Mouse (Mus musculus): Measurements from ENCODE around the gene Sccpdh. TPM values are rescaled to one million over a fixed set of nuclear protein-coding genes. Genes with fewer than 3 reads are reported as not detected.
A peak's percentile ranks its signal among the peaks of the same experiment; 100 is the strongest.
"Not testable (repeated sequence)": the region's sequence is repeated elsewhere in the genome, so short reads cannot be mapped to it uniquely, and the experiment has no call there.

The Sccpdh gene
- total RNA-seq, 1 experiment from 2014 or later: 39.8 TPM

DNA sequence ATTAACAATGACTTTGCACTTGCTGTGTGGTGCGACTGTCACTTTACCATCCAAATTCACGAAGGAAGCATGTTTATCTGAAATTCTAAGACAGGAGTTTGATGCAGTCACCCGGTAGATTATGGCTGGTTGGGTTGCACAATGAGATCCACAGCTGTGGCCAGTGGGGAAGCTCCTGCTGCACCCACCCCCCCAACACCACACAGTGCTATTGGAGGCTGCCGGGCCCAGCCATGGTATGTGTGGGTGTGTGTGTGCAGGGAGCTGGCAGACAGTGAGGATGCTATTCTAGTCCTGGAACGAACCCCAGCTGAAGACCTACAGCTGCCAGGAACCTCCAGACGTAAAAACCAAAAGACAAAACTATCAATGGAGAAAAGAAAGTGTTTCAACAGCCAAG, 41.4 kb downstream of the Sccpdh start:
- ATAC-seq (replicated peaks in 1 of 2; ENCODE audit: insufficient read depth in 1 of 2, low FRiP score in 2 of 2, low TSS enrichment in 1 of 2, low read depth in 1 of 2, poor library complexity in 2 of 2, severe bottlenecking in 2 of 2): no peak

DNA sequence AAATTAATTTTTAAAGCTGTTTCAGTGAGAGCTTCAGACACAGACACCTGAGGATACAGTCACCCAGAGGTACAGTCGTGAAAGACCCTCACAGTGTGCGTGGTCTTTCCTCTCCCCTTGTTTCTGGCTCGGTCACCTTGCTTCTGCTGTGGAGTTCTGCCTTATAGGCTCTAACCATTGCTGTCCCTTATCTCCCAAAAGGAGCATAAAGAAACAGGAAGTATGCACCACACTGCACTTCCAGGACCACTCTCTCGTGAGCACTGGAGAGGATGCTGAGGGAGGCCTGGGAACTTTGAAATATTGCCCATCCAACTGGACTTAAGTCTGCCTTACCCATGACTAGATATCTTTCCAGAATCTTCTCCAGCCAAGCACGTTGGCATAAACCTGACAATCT, 42.7 kb downstream of the Sccpdh start:
- ATAC-seq (replicated peaks in 1 of 2; ENCODE audit: insufficient read depth in 1 of 2, low FRiP score in 2 of 2, low TSS enrichment in 1 of 2, low read depth in 1 of 2, poor library complexity in 2 of 2, severe bottlenecking in 2 of 2): no peak

DNA sequence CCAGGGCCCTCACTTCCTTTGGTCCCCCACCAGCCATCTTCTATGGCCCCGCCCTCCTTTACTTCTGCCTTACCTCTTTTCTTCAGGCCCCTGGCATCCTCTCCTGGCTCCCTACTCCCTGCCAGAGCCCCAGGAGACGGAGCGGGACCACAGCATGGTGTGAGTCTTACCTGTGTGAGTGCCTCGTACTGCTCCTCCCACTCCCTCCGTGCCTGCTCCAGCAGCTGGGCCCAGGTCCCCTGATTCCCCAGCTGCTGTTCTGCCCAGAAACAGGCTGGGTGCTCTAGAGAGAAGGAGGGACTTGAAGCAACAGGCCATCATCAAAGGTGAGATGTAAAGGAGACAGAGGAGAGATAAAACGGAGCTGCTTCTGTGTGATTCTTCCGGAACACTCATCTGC, 44.6 kb downstream of the Sccpdh start:
- no peak for ATAC-seq (replicated peaks in 1 of 2; ENCODE audit: insufficient read depth in 1 of 2, low FRiP score in 2 of 2, low TSS enrichment in 1 of 2, low read depth in 1 of 2, poor library complexity in 2 of 2, severe bottlenecking in 2 of 2)

DNA sequence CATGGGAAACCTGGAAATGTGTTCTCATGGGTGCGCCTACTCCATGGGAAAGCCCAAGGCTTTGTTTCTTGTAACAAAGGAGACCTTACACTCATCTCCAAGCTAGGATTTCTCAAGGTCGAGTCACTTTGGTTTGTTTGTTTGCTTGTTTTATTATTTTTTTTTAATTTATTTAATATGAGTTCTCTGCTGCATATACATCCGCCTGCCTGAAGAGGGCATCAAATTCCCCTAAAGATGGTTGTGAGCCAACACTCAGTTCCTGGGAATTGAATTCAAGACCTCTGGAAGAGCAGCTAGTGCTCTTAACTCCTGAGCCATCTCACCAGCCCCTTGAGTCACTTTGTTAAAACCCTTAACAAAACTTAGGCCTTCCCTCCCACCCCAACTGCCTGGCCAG, 45.4 kb downstream of the Sccpdh start:
- no peak for ATAC-seq (replicated peaks in 1 of 2; ENCODE audit: insufficient read depth in 1 of 2, low FRiP score in 2 of 2, low TSS enrichment in 1 of 2, low read depth in 1 of 2, poor library complexity in 2 of 2, severe bottlenecking in 2 of 2)

DNA sequence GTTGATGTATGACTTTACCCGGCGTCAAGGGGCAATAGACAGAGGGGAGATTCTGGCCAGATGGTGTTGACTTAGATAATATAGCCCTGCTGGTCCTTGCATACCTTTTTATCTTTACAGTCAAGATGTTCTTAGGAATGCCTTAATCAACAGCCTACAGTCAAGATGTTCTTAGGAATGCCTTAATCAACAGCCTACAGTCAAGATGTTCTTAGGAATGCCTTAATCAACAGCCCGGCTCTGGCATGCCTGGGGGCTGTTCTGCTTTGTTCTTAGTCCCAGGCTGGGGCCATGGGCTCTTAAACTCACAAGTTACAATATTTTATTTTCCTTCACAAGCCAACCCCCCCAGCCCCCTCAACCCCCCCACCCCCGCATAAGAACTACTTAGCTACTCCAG, 47.3 kb downstream of the Sccpdh start:
- ATAC-seq (replicated peaks in 1 of 2; ENCODE audit: insufficient read depth in 1 of 2, low FRiP score in 2 of 2, low TSS enrichment in 1 of 2, low read depth in 1 of 2, poor library complexity in 2 of 2, severe bottlenecking in 2 of 2): not testable (repeated sequence)

DNA sequence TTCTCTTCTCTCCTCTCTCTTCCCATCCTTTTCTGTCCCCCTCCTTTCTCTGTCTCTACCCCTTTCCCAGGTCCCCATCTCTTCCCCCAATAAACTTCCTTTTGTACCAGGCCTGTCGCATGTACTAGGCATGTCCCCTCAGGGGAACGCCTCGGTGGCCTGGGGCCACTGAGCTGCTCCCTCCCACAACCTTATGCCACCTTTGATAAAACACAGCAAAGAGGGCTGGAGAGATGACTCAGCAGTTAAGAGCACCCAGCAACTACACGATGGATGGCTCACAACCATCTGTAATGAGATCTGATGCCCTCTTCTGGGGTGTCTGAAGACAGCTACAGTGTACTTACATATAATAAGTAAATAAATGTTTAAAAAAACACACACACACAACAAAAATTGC, 47.8 kb downstream of the Sccpdh start:
- ATAC-seq (replicated peaks in 1 of 2; ENCODE audit: insufficient read depth in 1 of 2, low FRiP score in 2 of 2, low TSS enrichment in 1 of 2, low read depth in 1 of 2, poor library complexity in 2 of 2, severe bottlenecking in 2 of 2): no peak

DNA sequence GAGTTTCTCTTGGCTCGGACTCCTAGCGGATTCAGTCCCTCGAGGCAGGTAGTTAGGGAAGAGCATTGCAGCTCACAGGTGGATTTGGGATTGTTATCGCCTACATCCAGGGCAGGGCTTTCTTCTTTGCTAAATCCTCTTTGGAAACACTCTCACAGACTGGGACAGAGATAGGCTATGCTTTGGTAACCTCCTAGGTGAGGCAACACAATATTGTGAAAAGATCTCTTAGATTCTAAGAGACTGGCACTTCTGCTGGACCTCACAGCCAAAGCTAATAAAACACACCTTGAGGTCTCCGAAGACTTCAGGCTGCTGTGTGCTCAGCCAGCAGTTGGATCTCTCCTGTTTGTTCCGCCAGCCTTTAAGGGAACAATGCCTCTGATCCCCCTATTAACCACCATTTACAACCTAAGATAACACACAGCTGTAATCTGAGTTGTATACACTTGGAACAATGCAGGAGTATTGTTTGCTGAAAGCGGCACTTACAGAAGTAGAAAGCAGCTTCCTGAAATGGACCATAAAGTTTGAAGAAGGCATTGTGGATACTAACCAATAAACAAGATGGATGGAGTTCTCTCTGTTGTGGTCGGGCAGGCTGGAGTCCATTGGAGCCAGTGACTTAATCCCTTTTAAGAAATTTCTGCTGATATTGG, 54.9 kb downstream of the Sccpdh start:
- ATAC-seq (replicated peaks in 1 of 2; ENCODE audit: insufficient read depth in 1 of 2, low FRiP score in 2 of 2, low TSS enrichment in 1 of 2, low read depth in 1 of 2, poor library complexity in 2 of 2, severe bottlenecking in 2 of 2): no peak

DNA sequence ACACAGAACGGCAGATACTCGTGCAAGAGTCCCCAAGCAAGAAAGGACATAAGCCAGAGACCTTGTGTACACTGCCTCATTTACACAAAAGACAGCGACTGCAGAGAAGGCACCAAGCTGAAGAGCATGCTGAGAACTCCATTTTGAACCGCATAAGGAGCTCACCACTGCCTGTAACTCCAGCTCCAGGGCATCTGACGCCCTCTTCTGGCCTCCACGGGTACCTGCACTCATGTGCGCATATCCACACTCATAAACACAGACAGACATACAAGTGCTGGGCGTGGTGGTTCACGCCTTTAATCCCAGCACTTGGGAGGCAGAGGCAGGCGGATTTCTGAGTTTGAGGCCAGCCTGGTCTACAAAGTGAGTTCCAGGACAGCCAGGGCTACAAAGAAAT, 60.7 kb downstream of the Sccpdh start:
- no peak for ATAC-seq (replicated peaks in 1 of 2; ENCODE audit: insufficient read depth in 1 of 2, low FRiP score in 2 of 2, low TSS enrichment in 1 of 2, low read depth in 1 of 2, poor library complexity in 2 of 2, severe bottlenecking in 2 of 2)

DNA sequence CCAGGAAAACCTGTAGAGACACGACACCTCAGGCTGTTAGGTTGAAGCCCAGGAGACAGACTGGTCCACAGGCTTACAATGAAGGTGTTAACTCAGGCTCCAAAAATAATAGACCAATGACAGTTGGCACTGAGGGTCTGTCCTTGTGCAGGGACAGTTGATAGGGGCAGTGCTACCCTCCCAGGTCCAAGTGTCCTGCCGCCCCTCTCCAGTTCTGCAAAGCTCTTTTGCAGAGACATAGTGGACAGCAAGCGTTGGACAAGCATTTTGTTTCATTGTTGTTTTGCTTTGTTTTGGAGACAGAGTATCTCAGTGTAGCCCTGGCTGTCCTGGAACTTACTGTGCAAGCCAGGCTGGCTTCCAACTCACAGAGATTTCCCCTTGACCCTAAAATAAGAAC, 63.4 kb downstream of the Sccpdh start:
- ATAC-seq (replicated peaks in 1 of 2; ENCODE audit: insufficient read depth in 1 of 2, low FRiP score in 2 of 2, low TSS enrichment in 1 of 2, low read depth in 1 of 2, poor library complexity in 2 of 2, severe bottlenecking in 2 of 2): no peak

DNA sequence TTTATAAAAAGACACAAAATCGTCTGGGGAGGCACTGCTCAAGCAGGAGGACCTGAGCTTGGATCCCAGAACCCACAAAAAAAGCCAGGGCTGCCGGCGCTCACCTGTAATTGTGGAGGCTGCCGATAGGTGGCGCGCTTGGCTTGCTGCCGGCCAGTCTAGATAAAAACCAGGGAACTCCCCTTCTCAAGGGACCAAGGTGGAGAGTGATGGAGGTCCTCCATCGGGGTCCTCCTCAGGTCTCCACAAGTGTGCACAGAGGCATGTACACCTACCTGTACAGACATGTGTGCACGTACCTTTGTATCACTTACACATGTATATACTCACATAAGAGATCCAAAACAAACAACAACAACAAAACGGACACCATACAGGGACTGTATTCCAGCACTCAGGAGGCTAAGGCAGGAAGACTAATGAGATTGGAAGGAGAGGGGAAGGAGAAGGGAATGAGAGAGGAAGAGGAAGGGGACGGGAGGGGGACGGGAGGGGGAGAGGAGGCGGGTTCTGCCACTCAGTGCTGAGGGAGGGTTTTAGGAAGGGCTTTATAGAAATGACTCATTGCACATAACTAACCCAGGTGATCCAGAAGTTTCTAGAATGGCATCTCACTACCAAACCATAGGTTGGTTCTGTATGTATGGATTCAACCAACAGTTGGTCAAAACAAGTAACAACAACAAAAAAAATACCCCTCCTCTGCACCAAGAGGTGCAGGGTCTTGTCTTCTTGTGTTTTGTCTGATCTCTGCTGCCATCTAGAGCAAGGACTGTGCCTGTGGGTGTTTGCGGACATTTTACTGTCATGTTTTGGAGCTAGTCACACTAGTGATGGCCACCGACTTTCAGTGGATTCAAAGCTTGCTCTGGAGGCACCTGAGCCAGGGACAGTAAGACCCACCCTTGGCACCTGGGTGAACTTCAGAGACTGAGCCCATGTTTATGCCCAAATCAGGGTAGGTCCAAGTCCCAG, 66.8 kb downstream of the Sccpdh start:
- ATAC-seq (replicated peaks in 1 of 2; ENCODE audit: insufficient read depth in 1 of 2, low FRiP score in 2 of 2, low TSS enrichment in 1 of 2, low read depth in 1 of 2, poor library complexity in 2 of 2, severe bottlenecking in 2 of 2): peak; percentile 46 to 66; a peak in 3 of 4 replicates

DNA sequence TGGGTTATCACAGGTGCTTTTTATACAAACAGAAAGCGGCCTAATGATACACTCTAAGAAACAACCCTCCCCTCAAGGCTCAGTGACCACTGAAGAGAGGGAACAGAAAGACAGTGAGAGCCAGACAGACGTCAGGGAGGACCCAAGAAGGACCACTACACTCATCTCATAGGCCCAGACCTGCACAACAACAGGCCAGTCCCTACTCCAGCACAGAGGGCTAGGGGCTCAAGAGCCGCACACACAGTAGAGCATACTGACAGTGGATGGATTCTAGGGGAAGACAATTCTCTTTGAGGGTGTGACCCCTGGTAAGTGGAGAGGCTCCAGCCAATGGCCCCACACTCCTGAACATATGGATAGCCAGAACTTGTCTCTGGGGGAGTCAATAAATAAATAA, 68.5 kb downstream of the Sccpdh start:
- ATAC-seq (replicated peaks in 1 of 2; ENCODE audit: insufficient read depth in 1 of 2, low FRiP score in 2 of 2, low TSS enrichment in 1 of 2, low read depth in 1 of 2, poor library complexity in 2 of 2, severe bottlenecking in 2 of 2): no peak

Other genes with a start within 250 kb of the Sccpdh start
- gene Smyd3, start 150.2 kb upstream of the Sccpdh start, total RNA-seq (2017): 39.5 and 58.7 TPM in 2 replicates
- gene Tfb2m, start 121.9 kb upstream of the Sccpdh start, total RNA-seq (2017): 29.9 and 57.9 TPM in 2 replicates
- gene Cnst, start 121.8 kb upstream of the Sccpdh start, total RNA-seq (2017): 17.1 and 17.9 TPM in 2 replicates
- gene Kif28, start 77.1 kb downstream of the Sccpdh start, total RNA-seq (2017): not detected in 2 replicates
- gene Gm10518, start 135.2 kb downstream of the Sccpdh start, total RNA-seq (2017): 0.31 and 1.2 TPM in 2 replicates
- gene Ahctf1, start 135.5 kb downstream of the Sccpdh start, total RNA-seq (2017): 121 and 125 TPM in 2 replicates